Mouse (Mus musculus) erythroblast, embryonic 14.5 days (primary cell): ENCODE measurements around the gene Dmrt1.

ENCODE experiments used
- GATA1 ChIP-seq: IDR thresholded peaks from 2 replicates; pipeline ENCODE4 v1.6.1; 2012; ENCODE audit warnings: low read length, inconsistent platforms, mixed read lengths
- TAL1 ChIP-seq: IDR thresholded peaks from 3 replicates; pipeline ENCODE4 v1.6.1; 2012; ENCODE audit warnings: low read length, inconsistent platforms, mixed read lengths

GRCm38 (mm10) chr19:25480820-25481219 lies 24.6 kb upstream of the Dmrt1 start:
- TF ChIP-seq TAL1 (no peak), GATA1 (no peak)
